Mouse (Mus musculus): Measurements from ENCODE around the gene Fpr3. TPM values are rescaled to one million over a fixed set of nuclear protein-coding genes. Genes with fewer than 3 reads are reported as not detected.
A peak's percentile ranks its signal among the peaks of the same experiment; 100 is the strongest.
"Not testable (repeated sequence)": the region's sequence is repeated elsewhere in the genome, so short reads cannot be mapped to it uniquely, and the experiment has no call there.

The Fpr3 gene
- polyA plus RNA-seq (2014; fragmentation: Nextera tagmentation; extraction: Ambion mirVana): not detected in 2 replicates

GRCm38 (mm10) chr17:17887774-17888248, at the start of gene Fpr3, which contains the start of gene Fpr2:
Gene Fpr3, plus strand, starts transcription at chr17:17887852.
Gene Fpr2, plus strand, starts transcription at chr17:17887824.
- Histone ChIP-seq H3K9me3 (replicated peaks; ENCODE audit: control insufficient read depth, low read length) (no peaks in the 10 kb centered on the region), H3K27me3 (ENCODE audit: control insufficient read depth, insufficient read depth, low read length) (no peaks in the 10 kb centered on the region)
- WGBS: 45% methylated on average over 1 of the region's 1 CpGs

DNA sequence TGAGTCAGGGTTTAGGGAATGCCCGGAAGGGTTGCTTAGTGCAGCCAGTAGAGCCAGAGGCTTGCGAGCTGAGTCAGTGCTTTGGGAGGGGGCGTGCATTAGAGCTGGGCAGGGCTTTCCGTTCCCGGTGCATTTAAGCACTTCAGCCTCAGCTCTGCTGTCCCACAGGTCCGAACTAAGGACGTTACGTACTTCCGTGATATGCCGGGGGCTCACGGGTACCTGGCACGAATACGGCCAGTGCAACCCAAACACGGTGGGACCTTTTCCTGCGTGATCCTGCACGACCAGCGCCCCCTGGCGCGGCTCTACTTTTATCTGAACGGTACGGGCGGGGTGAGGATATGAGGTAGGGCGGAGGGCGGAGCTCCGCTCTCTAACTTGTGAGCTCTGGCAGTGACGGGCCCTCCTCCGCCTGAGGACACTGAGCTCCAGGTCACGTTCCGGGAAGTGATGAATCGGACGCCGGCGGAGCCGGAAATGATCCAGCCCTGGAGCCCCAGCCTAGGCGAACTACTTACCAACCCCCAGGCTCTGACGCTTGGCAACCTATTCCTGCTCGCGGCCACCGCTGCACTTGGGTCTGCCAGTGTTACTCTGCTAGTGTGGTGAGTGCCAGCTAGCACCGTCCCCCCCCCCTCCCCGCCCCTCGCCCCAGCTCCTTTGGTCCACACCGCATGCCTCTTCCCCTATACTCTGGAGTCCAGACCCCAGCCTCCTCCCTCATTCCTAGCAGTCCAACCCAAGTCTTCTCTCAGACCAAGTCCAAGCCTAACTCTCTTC, 49.5 kb upstream of the Fpr3 start:
- DNase-seq (ENCODE audit: low spot score): peak; percentile 91
- peak overlapping the region; percentile 38 for H3K27ac ChIP-seq (replicated peaks; ENCODE audit: low read depth, low read length)
- WGBS: 1% methylated on average over 41 of the region's 43 CpGs
- H3K36me3 ChIP-seq (replicated peaks; ENCODE audit: control insufficient read depth, insufficient read depth, low read depth, low read length): peaks cover 6% of the 10 kb centered on the region
- ATAC-seq (replicated peaks; ENCODE audit: insufficient number of reproducible peaks, low FRiP score, low TSS enrichment, low read depth): peak; percentile 93
- H3K9me3 ChIP-seq (replicated peaks; ENCODE audit: control insufficient read depth, low read length): no peaks in the 10 kb centered on the region
- peak overlapping the region; percentile 48 for H3K4me2 ChIP-seq (ENCODE audit: low read depth, low read length)
- H3K27me3 ChIP-seq (ENCODE audit: control insufficient read depth, insufficient read depth, low read length): no peaks in the 10 kb centered on the region
- H3K4me1 ChIP-seq (ENCODE audit: control insufficient read depth, insufficient read depth, low read length): peaks cover 3% of the 10 kb centered on the region
- H3K9ac ChIP-seq (replicated peaks; ENCODE audit: low read length): peak overlapping the region; percentile 44
- H3K4me3 ChIP-seq (ENCODE audit: low read depth, low read length): peak overlapping the region; percentile 24

More at GRCm38 (mm10) chr17:17887774-17888248, at the start of gene Fpr3, which contains the start of gene Fpr2:
- no peak for ATAC-seq (replicated peaks; ENCODE audit: insufficient number of reproducible peaks, low FRiP score, low TSS enrichment, low read depth)
- no peak within 1 kb of the TSS for H3K4me3 ChIP-seq (ENCODE audit: low read depth, low read length)
- H3K9ac ChIP-seq (replicated peaks; ENCODE audit: low read length): no peak within 1 kb of the TSS
- H3K27ac ChIP-seq (replicated peaks; ENCODE audit: low read depth, low read length): no peak within 1 kb of the TSS
- no peak within 1 kb of the TSS for H3K4me2 ChIP-seq (ENCODE audit: low read depth, low read length)
- no peak for DNase-seq (ENCODE audit: low spot score)
- no peaks in the 10 kb centered on the region for H3K36me3 ChIP-seq (replicated peaks; ENCODE audit: control insufficient read depth, insufficient read depth, low read depth, low read length)
- no peaks in the 10 kb centered on the region for H3K4me1 ChIP-seq (ENCODE audit: control insufficient read depth, insufficient read depth, low read length)

DNA sequence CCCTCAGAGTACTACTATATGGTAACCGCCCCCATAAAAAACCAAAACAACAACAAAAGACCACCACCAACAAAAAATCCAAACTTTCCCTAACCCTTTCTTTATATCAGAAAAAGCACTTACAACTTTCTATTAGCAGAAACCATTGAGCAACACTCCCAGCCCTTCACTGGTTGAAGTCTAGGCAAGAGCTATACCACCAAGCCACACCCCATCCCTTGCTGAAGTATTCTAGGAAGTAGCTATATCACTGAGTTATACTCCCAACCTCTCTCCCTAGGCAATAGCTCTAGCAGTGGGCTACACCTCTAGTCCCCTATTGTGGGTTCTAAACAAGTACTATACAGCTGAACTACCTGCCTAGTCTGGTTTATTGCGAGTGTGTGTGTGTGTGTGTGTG, 48.4 kb upstream of the Fpr3 start:
- Histone ChIP-seq H3K27me3 (ENCODE audit: control insufficient read depth, insufficient read depth, low read length) (no peaks in the 10 kb centered on the region), H3K9ac (replicated peaks; ENCODE audit: low read length) (no peak overlapping the region), H3K4me1 (ENCODE audit: control insufficient read depth, insufficient read depth, low read length) (peaks cover under 1% of the 10 kb centered on the region), H3K9me3 (replicated peaks; ENCODE audit: control insufficient read depth, low read length) (no peaks in the 10 kb centered on the region), H3K36me3 (replicated peaks; ENCODE audit: control insufficient read depth, insufficient read depth, low read depth, low read length) (peaks cover 6% of the 10 kb centered on the region), H3K4me3 (ENCODE audit: low read depth, low read length) (no peak overlapping the region), H3K4me2 (ENCODE audit: low read depth, low read length) (no peak overlapping the region), H3K27ac (replicated peaks; ENCODE audit: low read depth, low read length) (no peak overlapping the region)
- no peak for DNase-seq (ENCODE audit: low spot score)
- no peak for ATAC-seq (replicated peaks; ENCODE audit: insufficient number of reproducible peaks, low FRiP score, low TSS enrichment, low read depth)
- WGBS: 96% methylated on average over 2 of the region's 2 CpGs

GRCm38 (mm10) chr17:17840796-17841195, 46.9 kb upstream of the Fpr3 start:
- H3K4me1 ChIP-seq (ENCODE audit: control insufficient read depth, insufficient read depth, low read length): no peaks in the 10 kb centered on the region; the same call in 1 of the 2 replicates
- H3K9ac ChIP-seq (replicated peaks; ENCODE audit: low read length): no peak overlapping the region
- H3K27me3 ChIP-seq (ENCODE audit: control insufficient read depth, insufficient read depth, low read length): no peaks in the 10 kb centered on the region
- WGBS: 92% methylated on average over 7 of the region's 7 CpGs
- H3K4me2 ChIP-seq (ENCODE audit: low read depth, low read length): no peak overlapping the region
- peaks cover 6% of the 10 kb centered on the region for H3K36me3 ChIP-seq (replicated peaks; ENCODE audit: control insufficient read depth, insufficient read depth, low read depth, low read length)
- H3K27ac ChIP-seq (replicated peaks; ENCODE audit: low read depth, low read length): no peak overlapping the region
- no peak for DNase-seq (ENCODE audit: low spot score)
- H3K9me3 ChIP-seq (replicated peaks; ENCODE audit: control insufficient read depth, low read length): no peaks in the 10 kb centered on the region
- no peak for ATAC-seq (replicated peaks; ENCODE audit: insufficient number of reproducible peaks, low FRiP score, low TSS enrichment, low read depth)
- no peak overlapping the region for H3K4me3 ChIP-seq (ENCODE audit: low read depth, low read length)

GRCm38 (mm10) chr17:17843534-17844261, 44.0 kb upstream of the Fpr3 start:
- DNase-seq (ENCODE audit: low spot score) (no peak), ATAC-seq (replicated peaks; ENCODE audit: insufficient number of reproducible peaks, low FRiP score, low TSS enrichment, low read depth) (peak; percentile 68)
- Histone ChIP-seq H3K9ac (replicated peaks; ENCODE audit: low read length) (no peak overlapping the region), H3K4me2 (ENCODE audit: low read depth, low read length) (no peak overlapping the region), H3K27ac (replicated peaks; ENCODE audit: low read depth, low read length) (no peak overlapping the region), H3K9me3 (replicated peaks; ENCODE audit: control insufficient read depth, low read length) (no peaks in the 10 kb centered on the region), H3K4me3 (ENCODE audit: low read depth, low read length) (no peak overlapping the region), H3K27me3 (ENCODE audit: control insufficient read depth, insufficient read depth, low read length) (no peaks in the 10 kb centered on the region), H3K4me1 (ENCODE audit: control insufficient read depth, insufficient read depth, low read length) (no peaks in the 10 kb centered on the region; the same call in 1 of the 2 replicates), H3K36me3 (replicated peaks; ENCODE audit: control insufficient read depth, insufficient read depth, low read depth, low read length) (peaks cover 6% of the 10 kb centered on the region; the same call in 1 of the 2 replicates)
- WGBS: 77% methylated on average over 27 of the region's 27 CpGs

GRCm38 (mm10) chr17:17844606-17845005, 43.0 kb upstream of the Fpr3 start:
- H3K4me3 ChIP-seq (ENCODE audit: low read depth, low read length); H3K9ac ChIP-seq (replicated peaks; ENCODE audit: low read length); H3K9me3 ChIP-seq (replicated peaks; ENCODE audit: control insufficient read depth, low read length); H3K4me2 ChIP-seq (ENCODE audit: low read depth, low read length); H3K27ac ChIP-seq (replicated peaks; ENCODE audit: low read depth, low read length); ATAC-seq (replicated peaks; ENCODE audit: insufficient number of reproducible peaks, low FRiP score, low TSS enrichment, low read depth); H3K36me3 ChIP-seq (replicated peaks; ENCODE audit: control insufficient read depth, insufficient read depth, low read depth, low read length); DNase-seq (ENCODE audit: low spot score); H3K27me3 ChIP-seq (ENCODE audit: control insufficient read depth, insufficient read depth, low read length); H3K4me1 ChIP-seq (ENCODE audit: control insufficient read depth, insufficient read depth, low read length): not testable (repeated sequence)
- WGBS: 88% methylated on average over 3 of the region's 3 CpGs

DNA sequence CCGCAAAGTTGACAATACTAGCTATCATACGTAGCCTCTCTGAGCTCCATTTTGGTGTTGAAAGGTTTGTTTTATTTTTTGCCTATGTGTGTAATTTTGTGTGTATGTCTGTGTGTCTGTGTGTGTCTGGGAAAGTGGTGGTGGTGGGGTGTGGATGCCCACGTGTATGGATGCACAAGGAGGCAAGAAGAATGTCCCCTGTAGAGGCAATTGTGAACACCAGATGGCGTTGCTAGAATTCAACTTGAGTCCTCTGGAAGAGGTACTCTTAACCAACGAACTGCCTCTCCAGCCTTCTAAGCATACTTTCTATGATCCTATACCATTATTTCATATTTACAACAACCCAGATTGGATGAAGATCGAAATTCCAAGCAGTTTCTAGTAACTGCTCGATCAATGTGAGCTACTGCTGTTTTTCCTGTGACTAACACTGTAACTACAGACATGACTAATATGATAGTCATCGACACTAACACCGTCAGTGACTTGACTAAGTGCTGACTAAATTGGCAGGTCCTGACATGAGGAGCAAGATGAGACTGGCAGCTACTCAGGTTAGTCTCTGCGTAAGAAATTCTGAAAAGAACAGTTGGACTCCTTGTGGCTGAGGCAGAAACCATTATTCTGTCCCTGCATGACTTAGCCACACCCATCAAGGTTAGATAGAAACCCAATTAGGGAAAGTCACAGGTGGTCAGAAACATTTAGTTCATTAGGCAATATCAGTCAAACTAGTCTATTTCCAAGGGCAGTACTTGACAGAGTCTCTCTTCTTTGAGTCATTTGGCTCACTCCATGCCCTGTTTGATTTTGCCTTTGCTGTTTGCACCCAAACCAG, 42.2 kb upstream of the Fpr3 start:
- H3K27ac ChIP-seq (replicated peaks; ENCODE audit: low read depth, low read length): no peak overlapping the region
- DNase-seq (ENCODE audit: low spot score) (peak; percentile 35), ATAC-seq (replicated peaks; ENCODE audit: insufficient number of reproducible peaks, low FRiP score, low TSS enrichment, low read depth) (no peak)
- H3K4me2 ChIP-seq (ENCODE audit: low read depth, low read length): no peak overlapping the region
- H3K4me3 ChIP-seq (ENCODE audit: low read depth, low read length): no peak overlapping the region
- H3K36me3 ChIP-seq (replicated peaks; ENCODE audit: control insufficient read depth, insufficient read depth, low read depth, low read length): peaks cover 2% of the 10 kb centered on the region; the same call in 1 of the 2 replicates
- H3K9ac ChIP-seq (replicated peaks; ENCODE audit: low read length): no peak overlapping the region
- no peaks in the 10 kb centered on the region for H3K4me1 ChIP-seq (ENCODE audit: control insufficient read depth, insufficient read depth, low read length)
- 74% methylated on average over 10 of the region's 10 CpGs for WGBS
- H3K27me3 ChIP-seq (ENCODE audit: control insufficient read depth, insufficient read depth, low read length): peaks cover 4% of the 10 kb centered on the region
- H3K9me3 ChIP-seq (replicated peaks; ENCODE audit: control insufficient read depth, low read length): no peaks in the 10 kb centered on the region
